Mouse (Mus musculus) testis, adult 2 months (tissue): ENCODE data around the gene Them5. TPM values are rescaled to one million over a fixed set of nuclear protein-coding genes. Genes with fewer than 3 reads are reported as not detected.

Experiments
- H3K27ac ChIP-seq: fragments of 200-500 bp; 2 replicates; pipeline ENCODE4 v1.5.1; 2012; ENCODE audit warnings: low read depth, low read length; ENCODE audit not compliant: control insufficient read depth, insufficient read depth
- H3K27me3 ChIP-seq: fragments of 200-500 bp; 2 replicates; pipeline ENCODE4 v1.6.1; 2012; ENCODE audit warnings: mild to moderate bottlenecking, low read length, moderate library complexity; ENCODE audit not compliant: control insufficient read depth, insufficient read depth
- H3K36me3 ChIP-seq: fragments of 200-500 bp; 2 replicates; pipeline ENCODE4 v1.6.1; 2012; ENCODE audit warnings: mild to moderate bottlenecking, low read length; ENCODE audit not compliant: control insufficient read depth, insufficient read depth
- H3K4me1 ChIP-seq: fragments of 200-500 bp; 2 replicates; pipeline ENCODE4 v1.6.1; 2012; ENCODE audit warnings: low read length; ENCODE audit not compliant: control insufficient read depth, insufficient read depth
- H3K4me3 ChIP-seq: fragments of 200-500 bp; 2 replicates; pipeline ENCODE4 v1.5.1; 2012; ENCODE audit warnings: low read depth, mild to moderate bottlenecking, low read length, moderate library complexity, mixed read lengths; ENCODE audit not compliant: control insufficient read depth
- CTCF ChIP-seq: fragments of 200-500 bp; IDR thresholded peaks from 2 replicates; pipeline ENCODE4 v1.5.1; 2012; ENCODE audit warnings: low read depth, mild to moderate bottlenecking, inconsistent platforms, low read length, moderate library complexity; ENCODE audit not compliant: control insufficient read depth, insufficient read depth, insufficient replicate concordance
- POLR2A ChIP-seq: fragments of 200-500 bp; IDR thresholded peaks from 2 replicates; pipeline ENCODE4 v1.6.1; 2012; ENCODE audit warnings: low read depth, mild to moderate bottlenecking, inconsistent platforms, low read length, moderate library complexity; ENCODE audit not compliant: control insufficient read depth
- polyA plus RNA-seq: library from polyadenylated mRNA; depleted of rRNA; stranded (reverse); fragments of >200 nt; gene quantifications from 2 replicates; pipeline ENCODE4 v1.2.3, GENCODE M21; 2012; rRNA removed

Them5 gene
- 0.11 TPM in 1 of 2 replicates, not detected in the other for polyA plus RNA-seq

DNA sequence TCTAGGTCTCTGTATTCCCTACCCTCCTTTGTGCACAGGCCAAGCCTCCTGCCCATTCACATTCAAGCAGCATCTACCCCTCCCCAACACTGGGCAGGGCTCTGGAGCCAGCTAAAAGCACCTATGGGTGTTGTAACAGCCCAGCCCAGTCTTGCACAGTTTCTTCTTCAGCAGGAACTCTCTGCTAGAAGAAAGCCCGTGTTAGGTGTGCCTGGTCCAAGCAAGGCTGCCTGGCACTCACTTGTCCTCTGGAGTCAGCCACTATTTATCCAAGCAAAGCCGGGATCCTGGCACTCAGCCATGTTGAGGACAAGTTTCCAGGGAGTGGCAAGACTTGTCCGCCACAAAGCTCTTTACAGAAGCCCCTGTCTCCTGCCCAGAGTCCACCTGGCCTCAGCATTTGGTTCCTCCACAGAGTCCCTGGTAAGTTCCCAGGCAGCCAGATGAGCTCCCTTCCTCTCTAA is at the start of gene Them5:
Gene Them5, plus strand, starts transcription at position 141 of the 464 bp plus-strand sequence.
- Histone ChIP-seq H3K36me3 (no peaks in the 10 kb centered on the region), H3K4me3 (no peak within 1 kb of the TSS), H3K27me3 (no peaks in the 10 kb centered on the region), H3K27ac (no peak within 1 kb of the TSS), H3K4me1 (no peaks in the 10 kb centered on the region)
- TF ChIP-seq POLR2A, result no peak
- TF ChIP-seq CTCF, result no peak

DNA sequence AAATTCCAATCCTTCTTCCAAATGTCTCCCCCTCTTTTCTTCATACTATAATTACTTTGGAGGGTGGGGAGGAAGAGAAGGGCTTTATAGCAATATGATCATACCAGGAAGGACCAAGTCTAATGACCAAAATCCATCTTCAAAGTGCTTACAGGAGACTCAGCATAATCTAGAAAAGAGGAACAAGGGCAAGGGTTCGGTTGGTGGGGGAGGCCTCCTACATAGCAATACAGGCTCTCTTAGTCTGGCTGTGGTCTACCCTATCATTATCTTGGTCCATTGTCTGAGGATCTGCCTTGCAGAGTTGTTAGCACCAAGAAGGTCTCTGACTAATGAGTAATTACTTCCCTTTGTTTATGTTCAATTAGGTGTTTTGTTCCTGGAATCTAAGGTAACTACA is 36.4 kb upstream of the Them5 start:
- Histone ChIP-seq H3K4me1 (peaks cover 2% of the 10 kb centered on the region), H3K36me3 (no peaks in the 10 kb centered on the region), H3K27me3 (no peaks in the 10 kb centered on the region), H3K4me3 (no peak overlapping the region), H3K27ac (no peak overlapping the region)
- no peak for TF ChIP-seq CTCF
- TF ChIP-seq POLR2A, result no peak

DNA sequence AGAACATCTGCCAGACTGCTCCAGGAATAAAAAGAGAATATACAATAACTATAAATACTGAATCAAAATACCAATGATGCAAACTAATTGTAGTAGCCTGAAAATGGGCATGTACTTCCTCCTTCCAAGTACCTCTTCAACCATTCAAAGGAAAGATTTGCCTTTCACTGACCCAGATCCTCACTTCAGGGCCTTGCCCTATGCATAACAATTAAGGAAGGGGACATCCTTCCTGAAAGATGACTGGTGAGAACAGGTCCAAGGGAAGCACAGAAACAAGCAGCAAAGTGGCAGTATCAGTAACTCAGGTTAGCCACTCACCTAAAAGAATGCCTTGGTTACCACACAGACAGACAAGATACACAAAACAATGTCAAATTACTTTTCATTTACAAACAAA is 34.9 kb upstream of the Them5 start:
- Histone ChIP-seq H3K4me1 (peaks cover 2% of the 10 kb centered on the region), H3K36me3 (no peaks in the 10 kb centered on the region), H3K27ac (no peak overlapping the region), H3K4me3 (no peak overlapping the region), H3K27me3 (no peaks in the 10 kb centered on the region)
- TF ChIP-seq POLR2A (no peak), CTCF (no peak)

- no peaks in the 10 kb centered on the region for H3K27me3 ChIP-seq
- H3K4me1 ChIP-seq, result peaks cover 2% of the 10 kb centered on the region
- TF ChIP-seq CTCF (no peak), POLR2A (peak; percentile 87)
- H3K36me3 ChIP-seq, result no peaks in the 10 kb centered on the region
- H3K4me3 ChIP-seq, result peak within 1 kb of the TSS; percentile 77
- H3K27ac ChIP-seq, result peak within 1 kb of the TSS; percentile 92
These were observed 32.1 kb upstream of the Them5 start, which contains the start of gene Them4 for GRCm38 (mm10) chr3:94309633-94310363. Gene Them4 (plus strand): TSS chr3:94310089.

GRCm38 (mm10) chr3:94310491-94310890 is 31.4 kb upstream of the Them5 start:
- H3K36me3 ChIP-seq, result no peaks in the 10 kb centered on the region
- peak overlapping the region; percentile 77 for H3K4me3 ChIP-seq
- TF ChIP-seq POLR2A (no peak), CTCF (no peak)
- peak overlapping the region; percentile 58 for H3K27ac ChIP-seq
- no peaks in the 10 kb centered on the region for H3K27me3 ChIP-seq
- peaks cover 2% of the 10 kb centered on the region for H3K4me1 ChIP-seq

DNA sequence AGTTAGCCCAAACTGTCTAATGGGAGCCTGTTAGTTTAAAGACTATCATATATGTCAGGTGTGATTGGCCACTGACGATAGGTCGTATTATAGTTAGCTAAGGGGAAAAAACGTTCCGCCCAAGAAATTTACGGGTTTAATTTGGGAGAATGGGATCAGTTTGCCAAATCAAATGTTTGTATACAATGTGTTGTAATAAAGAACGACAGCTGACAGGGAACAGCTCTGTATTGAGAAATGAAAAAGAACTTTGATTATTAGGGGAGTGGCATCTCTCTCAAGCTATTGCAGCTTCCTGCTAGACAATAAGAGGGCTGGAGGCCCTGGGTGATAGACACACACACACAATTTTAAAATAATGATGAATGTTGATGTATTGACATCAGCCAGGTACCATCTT is 31.0 kb upstream of the Them5 start:
- Histone ChIP-seq H3K27ac (no peak overlapping the region; the same call in 1 of the 2 replicates), H3K4me1 (peaks cover 2% of the 10 kb centered on the region), H3K27me3 (no peaks in the 10 kb centered on the region), H3K4me3 (peak overlapping the region; percentile 36; the same call in 1 of the 2 replicates), H3K36me3 (no peaks in the 10 kb centered on the region)
- TF ChIP-seq CTCF (no peak), POLR2A (no peak)

DNA sequence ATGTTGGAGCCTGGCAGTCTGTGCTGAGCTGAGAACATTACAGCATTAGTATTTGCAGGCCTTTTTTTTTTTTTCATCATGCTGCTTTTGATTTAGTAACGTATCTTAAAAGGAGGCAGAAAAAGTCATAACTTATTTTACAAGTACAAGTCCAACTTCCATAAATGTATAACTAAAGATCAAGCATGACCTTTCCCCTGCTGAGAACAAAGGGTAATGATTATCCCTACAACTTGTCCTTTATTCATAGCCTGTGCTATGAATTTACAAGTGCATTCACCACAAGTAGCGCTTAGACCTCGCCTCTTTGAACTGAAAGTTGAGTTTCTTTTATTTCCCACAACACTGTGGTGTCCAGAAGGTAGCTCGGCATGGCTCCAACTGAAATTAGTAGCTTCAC is 30.5 kb upstream of the Them5 start:
- Histone ChIP-seq H3K4me3 (no peak overlapping the region), H3K27ac (no peak overlapping the region), H3K36me3 (no peaks in the 10 kb centered on the region), H3K4me1 (peaks cover 2% of the 10 kb centered on the region), H3K27me3 (no peaks in the 10 kb centered on the region)
- TF ChIP-seq CTCF (no peak), POLR2A (no peak)
